Mouse (Mus musculus) urinary bladder, postnatal 25 days (tissue): ENCODE measurements around the gene Etv2.

Experiments
- DNase-seq: peaks from one replicate; pipeline ENCODE4 v3.0.0; 2022; ENCODE audit warnings: low spot score

Gene Etv2

DNA sequence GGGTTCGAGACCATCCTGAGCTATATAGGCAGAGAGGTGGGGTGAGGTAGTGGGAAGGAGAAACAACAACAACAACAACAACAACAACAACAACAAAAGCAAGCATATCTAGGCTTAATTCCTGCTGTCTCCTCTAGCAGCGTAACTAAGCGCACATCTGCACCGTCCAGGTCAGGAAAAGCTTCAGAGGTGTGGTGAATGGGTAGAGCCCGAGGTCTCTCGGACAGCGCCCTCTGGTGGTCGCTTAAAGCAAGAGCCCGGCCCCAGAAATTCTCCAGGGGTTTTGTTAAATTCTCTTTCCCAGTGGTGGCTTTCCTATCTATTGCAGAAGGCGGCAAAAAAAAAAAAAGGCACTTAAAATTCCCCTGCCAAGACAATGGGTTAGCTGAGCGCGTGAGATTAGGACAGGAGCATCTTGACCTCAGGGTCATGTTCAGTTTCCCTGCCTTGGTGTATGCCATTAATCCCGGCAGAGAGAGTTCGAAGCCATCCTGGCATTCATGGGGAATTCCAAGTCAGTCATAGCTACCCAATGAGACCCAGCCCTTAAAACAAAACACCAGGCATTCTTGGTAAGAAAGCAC, 22.0 kb downstream of the Etv2 start:
- DNase-seq: peak; percentile 73

DNA sequence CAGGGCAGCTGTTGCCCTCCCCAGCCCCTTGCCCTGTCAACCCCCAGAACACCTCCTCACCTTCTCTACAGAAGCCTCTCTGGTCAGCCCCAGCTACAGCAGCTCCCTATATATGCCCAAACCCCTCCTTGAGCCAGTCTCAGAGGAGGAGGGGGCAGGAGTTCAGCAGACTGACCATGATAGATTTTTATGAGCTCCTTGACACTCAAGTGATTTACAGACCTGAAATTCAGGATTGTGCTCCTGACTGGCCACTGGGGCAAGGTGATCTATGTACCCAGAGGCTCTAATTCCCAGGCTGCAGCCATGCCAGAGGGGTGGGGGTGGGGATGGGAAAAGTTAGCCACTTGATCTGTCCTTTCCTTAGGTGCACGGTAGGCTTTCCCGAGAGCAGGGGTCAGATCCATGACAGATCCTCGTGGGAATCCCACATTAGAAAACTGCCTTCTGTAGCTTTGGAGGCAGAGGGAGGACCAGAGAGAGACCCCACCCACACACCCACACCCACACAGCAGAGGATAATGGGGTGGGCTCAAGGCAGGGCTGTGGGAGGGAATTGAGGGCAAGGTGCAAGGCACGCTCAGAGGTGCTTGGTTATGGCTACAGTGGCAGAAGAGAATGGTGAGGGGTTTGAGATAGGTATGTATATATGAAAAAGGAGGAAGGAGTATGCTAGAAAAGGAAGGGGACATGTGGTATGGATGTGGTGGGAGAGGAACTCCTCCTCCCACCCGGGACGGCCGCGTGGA, 22.8 kb downstream of the Etv2 start, which contains the start of gene Upk1a:
TSS of gene Upk1a (minus strand) at position 194 of the 749 bp plus-strand sequence.
- DNase-seq: peak; percentile 46

DNA sequence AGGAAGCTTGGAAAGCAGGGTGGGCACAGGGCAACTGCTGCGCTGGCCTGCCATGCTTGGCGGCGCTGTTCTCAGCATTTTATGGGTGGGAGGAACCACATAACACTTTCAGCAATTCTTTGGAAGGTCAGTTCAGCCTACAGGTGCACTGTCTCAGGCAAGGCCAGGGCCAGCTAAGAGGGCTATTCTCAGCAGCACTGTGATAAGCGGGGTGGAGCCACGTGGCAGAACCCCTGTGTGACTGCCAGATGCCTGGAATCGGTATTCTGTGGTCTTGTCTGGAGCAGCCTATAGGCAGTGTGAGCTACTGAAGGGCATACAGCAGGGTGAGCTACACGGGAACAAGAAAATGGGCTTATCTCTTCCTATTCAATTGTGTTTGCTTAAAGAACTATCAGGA, 25.6 kb downstream of the Etv2 start:
- no peak for DNase-seq

DNA sequence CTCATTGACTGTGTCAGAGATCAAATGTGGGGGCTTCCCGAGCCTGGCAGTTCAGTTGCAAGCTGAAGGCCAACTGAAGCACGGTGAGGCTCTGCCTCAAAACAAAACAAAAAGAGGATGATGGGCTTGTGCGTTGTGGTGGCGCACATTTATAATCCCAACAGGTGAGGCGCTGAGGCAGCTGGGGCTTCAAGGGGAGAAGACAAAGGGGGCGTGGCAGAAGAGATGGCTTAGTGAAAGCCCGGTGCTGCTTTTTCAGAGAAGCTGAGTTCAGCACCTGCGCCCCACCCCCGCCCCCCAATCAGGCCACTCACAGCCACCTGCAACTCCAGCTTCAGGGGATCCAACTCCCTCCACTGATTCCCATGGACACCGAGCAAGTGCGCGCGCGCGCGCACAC, 27.2 kb downstream of the Etv2 start:
- DNase-seq: no peak

DNA sequence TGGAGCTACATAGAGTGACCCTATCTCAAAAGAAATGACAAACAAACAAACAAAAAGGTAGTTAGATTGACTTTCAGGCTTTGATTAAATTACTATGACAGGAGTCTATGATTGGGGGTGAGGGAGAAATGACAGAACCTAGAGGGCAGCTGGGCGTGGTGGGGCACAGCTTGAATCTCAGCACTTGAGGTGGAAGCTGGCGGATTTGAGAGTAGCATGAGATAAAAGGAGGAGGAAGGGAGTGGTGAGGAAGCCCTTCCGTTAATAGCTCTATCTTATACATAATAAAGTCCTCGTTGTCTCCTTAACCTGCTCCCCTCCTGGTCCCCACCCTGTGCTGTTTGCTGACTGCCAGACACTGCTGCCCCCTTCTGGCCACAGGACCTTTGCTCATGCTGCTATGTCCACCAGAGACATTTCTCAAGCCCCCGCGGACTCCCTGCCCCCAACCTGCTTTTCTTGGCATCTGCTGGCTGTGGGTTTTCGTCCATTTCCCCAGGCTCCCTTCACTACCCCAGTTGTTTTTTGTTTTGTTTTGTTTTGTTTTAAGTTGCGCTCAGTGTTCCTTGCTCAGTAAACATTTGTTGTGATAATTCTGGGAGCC, 27.8 kb downstream of the Etv2 start:
- peak; percentile 60 for DNase-seq

DNA sequence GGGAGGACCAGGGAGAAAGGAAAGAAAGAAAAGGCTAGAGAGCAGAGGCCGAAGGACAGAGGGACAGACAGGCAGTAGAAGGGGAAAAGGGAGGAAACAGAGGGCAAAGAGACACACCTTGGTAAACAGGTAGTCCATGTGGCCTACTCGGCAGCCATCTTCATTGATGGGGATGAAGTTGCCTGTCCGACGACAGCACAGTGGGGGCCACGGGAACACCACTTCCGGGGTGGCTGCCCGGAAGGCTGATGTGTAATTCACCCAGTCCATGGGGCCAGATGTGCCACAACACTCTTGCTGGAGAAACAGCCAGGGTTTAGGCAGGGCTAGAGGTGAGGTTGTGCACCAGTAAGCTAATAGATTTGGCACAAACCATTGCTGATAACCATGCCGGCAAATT, 30.7 kb downstream of the Etv2 start:
- DNase-seq: no peak

DNA sequence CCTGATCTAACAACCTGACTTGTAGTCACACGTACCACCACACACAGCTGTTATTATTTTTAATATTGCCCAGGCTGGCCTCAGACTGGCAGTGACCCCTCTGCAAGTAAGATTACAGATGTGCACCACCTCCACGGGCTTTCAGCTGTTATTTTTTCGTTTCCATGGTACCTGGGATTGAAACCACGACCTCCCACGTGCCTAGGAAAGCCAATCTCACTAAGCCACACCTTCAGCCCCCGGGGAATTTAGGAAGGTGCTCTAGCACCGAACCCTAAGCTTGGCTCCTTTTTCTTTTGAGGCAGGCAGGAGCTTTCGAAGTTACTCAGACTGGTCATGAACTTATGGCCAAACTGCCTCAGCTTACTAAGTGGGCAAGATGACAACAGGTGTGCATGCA, 31.2 kb downstream of the Etv2 start:
- no peak for DNase-seq

DNA sequence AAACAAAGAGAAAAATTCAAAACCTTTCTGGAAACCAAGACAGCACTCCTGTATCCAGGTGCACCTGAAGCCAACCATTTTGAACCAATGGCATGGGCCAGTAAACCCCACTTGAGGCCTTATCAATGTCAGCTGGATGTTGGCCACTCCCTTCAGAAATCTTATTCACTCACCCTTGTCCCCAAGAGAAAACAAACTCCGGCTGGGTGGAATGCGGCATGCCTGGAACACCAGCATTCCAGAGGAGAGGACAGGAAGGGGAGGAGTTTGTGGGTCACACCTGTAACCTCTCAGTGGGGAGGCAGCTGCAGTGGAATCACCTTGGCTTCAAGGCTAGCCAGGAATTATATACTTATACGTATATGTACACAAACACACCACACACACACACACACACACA, 33.1 kb downstream of the Etv2 start:
- DNase-seq: peak; percentile 56

DNA sequence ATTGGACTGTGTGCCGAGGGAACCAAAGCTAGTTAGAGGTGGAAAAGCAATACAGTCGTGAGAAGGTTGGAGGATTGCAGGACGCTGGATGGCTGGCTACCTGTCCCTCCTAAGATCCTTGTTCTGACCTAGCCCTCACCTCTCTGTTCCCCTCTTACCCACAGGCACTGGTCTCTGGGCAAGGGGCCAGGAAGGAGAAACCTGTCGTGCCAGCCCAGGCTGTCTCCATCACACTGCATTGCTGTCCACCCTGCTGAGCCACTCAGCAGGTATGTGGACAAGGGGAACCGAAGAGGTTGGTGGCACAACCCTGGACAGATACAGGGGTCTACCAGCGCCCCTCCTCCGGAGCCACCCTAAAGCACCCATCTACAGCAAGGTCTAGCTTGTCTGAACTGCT, 35.0 kb downstream of the Etv2 start:
- DNase-seq: peak; percentile 72

DNA sequence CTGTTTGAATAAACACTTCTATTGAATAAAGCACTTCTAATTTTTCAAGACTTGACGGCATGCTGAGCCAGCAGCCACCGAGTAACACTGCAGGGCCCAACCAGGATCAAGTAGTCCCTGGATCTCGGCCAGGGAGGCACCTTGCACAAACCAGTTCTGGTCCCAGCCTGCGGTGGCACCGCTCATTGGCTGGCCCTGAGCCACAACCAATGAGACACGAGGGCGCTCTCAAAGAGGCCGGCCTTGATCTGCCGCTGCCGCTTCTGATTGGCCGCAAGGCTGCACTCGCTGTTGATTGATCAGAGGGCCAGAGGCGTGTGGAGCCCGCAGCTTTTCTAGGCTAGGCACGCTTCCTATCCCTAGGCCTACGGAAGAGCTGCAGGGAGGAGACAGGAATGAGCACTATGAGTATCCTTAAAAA, 35.7 kb downstream of the Etv2 start:
- peak; percentile 81 for DNase-seq

DNA sequence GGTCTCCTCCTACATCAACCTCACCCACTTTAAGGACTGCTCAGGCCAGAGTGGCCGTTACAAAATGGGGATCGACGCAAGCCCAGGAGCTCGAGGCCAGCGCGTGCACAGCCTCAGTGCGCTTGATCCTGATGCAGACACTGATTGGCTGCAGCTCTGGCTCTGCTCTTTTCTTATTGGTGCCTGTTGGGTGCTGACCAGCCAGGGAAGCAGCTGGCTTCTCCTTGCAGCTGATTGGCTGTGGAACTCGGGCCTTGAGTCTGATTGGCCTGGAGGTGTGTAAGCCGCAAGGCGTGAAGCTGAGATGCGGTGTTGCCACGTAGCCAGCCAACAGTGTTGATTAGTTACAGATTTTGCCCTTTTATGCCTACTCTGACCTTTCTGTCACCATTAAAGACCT, 36.9 kb downstream of the Etv2 start, which contains the start of gene Zbtb32:
TSS of gene Zbtb32 (minus strand) at position 124 of the 400 bp plus-strand sequence.
- no peak for DNase-seq

DNA sequence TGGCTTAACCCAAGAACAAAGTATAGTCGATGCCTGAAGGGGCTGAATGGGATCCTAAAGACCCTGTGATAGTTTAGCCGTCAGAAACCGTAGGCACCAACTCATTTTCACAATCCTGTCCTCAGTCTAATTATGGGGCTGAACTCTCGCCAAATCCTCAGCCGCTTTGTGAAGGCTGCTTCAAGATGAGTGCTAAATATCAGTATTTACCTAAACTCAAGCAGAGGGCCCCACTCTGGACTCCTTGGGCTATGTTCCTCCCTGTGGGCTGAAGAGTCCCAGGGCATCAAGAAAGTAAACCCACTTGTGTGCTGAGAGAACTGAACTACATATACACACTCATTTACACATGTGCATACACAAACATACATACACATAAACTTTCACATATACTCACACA, 38.8 kb downstream of the Etv2 start:
- DNase-seq: no peak

DNA sequence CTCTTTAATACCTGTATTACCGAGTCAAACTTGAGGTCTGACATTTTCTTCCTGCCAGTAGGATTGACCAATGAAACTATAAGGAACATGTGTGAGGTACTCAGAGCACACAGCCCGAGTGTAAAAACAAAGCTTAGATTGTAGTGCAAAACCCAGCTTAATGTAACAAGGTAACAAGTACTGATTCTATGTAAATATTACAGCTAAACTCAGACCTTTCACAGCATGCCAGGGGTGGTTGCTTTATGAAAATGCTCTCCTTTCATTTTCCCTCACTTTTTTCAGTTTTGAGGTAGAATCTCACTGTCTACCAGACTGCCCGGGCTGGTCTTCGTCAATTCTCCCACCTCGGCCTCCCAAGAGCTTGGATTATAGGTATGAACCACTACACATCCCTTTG, 39.6 kb downstream of the Etv2 start:
- DNase-seq: no peak

DNA sequence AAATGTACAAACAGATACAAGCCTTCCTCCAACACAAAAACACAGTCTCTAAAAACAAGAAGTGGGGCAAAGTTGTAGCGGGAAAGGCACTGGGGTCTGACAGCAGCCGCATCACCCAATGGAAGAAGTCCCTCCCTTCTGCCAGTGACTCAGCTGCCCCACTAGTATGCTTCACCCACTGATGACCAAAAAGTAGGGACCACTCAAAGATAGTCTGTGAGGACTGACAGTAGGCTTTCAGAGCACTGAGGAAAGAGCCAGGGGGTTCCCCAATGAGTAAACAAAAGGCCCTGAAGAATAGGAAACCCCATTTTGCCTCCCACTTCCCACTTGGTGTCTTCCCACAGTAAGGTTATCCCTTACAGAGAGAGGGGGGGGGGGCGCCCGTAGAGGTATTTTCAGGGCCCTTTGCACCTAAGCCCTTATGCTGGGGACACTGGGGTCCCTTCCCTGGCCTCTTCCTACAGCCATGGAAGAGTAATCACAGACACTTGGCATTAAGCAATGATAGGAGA, 41.1 kb downstream of the Etv2 start:
- DNase-seq: no peak

DNA sequence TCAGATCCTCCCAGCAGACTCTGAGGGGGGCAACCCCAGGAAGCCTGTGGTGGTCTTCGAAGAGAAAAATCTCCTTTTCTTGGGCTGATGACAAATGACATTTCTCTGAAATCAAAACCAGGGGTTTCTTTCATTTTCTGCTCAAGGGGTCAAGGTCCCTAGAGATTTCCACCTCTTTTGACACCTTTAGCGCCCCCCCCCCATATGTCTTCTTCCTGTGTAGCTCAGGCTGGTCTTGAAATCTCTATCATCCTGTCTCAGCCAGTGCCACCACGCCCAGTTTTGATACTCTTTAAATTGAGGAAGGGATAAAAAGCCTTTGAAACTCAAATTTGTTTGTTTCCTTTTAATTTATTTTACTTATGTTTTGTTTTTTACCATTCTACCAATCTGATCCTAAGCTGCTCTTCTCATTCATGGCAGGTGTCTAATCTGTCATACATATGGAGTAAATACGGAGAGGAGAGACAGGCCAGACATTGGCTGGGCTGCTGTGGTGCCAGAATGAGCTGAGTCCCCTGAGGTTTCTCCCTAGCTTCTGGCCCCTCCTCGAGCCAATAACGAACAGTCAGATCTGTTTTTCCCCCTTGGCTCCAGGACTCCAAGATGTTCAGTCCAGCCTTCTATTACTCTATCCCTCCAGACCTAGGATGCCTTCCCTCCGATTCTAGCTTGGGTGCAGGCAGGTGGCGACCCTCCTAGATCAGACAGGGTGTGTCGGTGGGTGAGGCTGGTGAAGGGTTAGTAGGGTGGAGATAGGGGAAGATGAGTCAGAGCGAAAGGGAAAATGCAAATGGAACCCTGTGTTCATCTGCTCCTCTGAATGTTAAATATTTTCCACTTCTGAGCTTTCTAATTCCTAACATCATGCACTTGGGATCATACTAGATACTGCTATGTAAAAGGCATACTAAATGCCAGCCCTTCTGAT, 41.8 kb downstream of the Etv2 start:
- DNase-seq: no peak

DNA sequence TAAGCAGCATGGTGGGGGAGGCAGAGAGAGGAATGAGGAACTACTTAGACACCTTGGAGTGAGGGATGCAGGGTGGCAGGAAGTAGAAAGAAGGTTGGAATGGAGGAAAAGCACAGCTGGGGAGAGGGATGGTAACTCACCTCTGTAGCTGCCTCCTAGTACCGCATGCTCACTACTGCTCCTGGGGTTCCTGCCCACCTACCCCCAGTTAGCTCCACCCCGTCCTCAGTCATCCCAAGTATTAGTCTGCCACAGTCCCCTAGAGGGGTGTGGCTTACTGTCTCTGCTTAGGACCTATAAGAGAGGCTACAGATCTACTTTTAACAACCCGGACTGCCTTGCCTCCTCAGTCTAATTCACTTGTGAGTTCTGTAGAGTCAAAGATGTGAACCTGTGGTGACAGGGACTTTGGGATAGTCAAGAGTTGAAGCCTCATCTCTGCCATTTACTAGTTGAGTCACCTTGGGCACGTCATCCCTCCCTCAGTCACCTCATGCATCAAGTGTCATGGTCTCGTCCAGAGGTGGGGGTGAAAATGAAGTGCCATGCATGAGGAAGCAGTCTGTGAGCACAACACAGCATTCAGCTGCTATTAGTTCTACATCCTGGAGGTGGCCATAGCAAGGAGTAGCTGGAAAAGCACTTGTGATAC, 42.8 kb downstream of the Etv2 start:
- no peak for DNase-seq

DNA sequence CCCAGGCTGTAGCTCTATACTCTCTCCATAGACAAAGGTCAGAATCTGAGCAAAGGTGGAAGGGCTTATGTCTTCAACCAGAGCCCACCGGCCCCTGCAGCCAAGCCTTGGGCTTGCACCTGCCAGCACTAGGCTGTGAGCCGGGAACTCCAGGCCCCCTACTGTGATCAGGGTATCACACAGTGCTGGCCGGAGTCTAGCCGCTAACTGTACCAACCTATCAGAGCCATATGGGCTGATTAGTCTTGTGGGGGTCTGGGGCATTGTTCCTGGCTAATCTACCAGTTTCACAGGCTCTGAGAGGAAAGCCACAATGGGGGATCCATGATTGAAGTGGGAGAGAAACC, 44.1 kb downstream of the Etv2 start:
- DNase-seq: no peak

DNA sequence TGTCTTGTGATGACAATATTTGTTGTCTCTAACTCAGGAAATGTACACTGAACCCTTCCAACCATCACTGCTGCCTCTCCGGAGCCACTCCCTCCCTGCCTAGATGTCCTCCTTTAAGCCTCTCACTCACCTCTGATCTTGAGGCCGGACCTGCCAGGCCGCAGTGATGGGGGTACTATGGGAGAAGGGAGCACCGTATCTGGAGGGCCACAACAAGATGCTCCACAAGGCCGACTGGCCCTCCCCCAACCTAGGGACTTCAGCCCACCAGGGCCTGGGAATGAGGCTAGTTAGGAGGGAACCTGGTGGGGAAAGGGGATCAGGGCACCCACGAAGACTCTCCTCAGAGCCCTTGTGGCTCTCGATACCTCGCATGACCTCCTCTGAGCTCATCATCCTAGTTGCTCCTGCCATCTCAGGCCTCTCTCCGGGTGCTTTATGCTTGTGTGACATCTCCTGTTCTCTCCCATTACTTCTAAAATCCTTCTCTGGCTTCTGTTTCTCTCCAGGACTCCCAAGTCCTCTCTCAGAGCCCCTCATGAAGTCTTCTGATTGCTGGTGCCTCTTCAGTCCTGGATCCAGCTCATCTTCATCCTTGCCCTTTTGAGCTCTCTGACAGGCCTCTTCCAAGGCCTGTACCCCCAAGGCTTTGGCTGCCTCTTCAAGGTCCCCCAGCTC, 44.6 kb downstream of the Etv2 start:
- DNase-seq: no peak

DNA sequence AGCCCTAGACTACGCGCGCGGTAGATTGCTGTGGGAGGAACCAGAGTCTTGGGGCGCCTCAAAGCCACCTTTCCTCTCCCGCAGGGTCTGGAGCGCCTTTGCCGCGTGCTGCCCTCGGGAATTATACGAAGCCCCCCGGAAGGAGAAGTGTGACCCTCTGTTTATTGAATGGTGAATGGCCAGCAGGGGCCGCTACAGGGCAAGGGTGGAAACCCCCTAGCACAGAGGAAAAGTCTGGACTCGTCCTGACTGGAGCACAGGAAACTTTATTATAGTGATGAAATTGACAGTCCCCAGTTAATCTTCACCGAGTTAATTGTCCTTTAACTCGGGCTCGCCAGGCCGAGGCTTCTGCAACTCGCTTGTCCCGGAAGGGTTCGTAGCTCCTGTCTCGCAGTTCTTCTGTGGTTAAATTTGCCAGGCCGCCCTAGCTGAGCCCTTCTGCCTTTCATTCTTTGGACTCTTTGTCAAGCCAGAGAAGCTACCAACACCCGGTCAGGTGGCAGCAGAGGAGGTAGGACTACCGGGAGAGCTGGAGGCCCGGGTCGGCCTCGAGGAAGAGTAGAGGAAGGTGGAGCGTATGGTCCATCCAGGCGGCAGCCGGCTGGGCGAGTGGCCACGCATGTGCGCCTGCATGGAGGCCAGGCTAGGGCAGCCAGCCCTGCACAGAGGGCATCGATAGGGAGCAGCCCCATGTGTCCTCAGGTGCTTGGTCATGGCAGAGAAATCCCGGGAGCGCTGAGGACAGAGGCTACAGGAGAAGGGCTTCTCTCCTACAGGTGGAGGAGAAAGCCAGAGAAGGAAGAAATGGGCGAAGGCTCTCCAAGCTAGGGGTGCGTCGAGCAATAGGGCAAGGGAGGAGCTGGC, 46.0 kb downstream of the Etv2 start:
- DNase-seq: peak; percentile 86
